Mouse (Mus musculus) hindbrain, embryonic 12.5 days (tissue): ENCODE data around the gene Stx7. TPM values are rescaled to one million over a fixed set of nuclear protein-coding genes. Genes with fewer than 3 reads are reported as not detected.

ENCODE experiments used
- ATAC-seq: fragments of 200-750 bp; cut with Nextera tagmentation; 2 replicates; pipeline ENCODE4 v1.8.0; 2017; ENCODE audit warnings: moderate TSS enrichment; ENCODE audit not compliant: low FRiP score
- H3K27ac ChIP-seq: fragments of 300-500 bp; sonication (generic); 2 replicates; pipeline ENCODE4 v1.5.1; 2016; ENCODE audit warnings: mild to moderate bottlenecking
- H3K27me3 ChIP-seq: fragments of 300-500 bp; sonication (generic); 2 replicates; pipeline ENCODE4 v1.6.1; 2016; ENCODE audit warnings: mild to moderate bottlenecking
- H3K36me3 ChIP-seq: fragments of 300-500 bp; sonication (generic); 2 replicates; pipeline ENCODE4 v1.6.1; 2016; ENCODE audit warnings: mild to moderate bottlenecking
- H3K4me1 ChIP-seq: fragments of 300-500 bp; sonication (generic); 2 replicates; pipeline ENCODE4 v1.6.1; 2016
- H3K4me2 ChIP-seq: fragments of 300-500 bp; sonication (generic); replicated peaks from 2 replicates; pipeline ENCODE4 v1.6.1; 2016; ENCODE audit warnings: mild to moderate bottlenecking
- H3K4me3 ChIP-seq: fragments of 300-500 bp; sonication (generic); 2 replicates; pipeline ENCODE4 v1.5.1; 2016; ENCODE audit warnings: mild to moderate bottlenecking
- H3K9ac ChIP-seq: fragments of 300-500 bp; sonication (generic); 2 replicates; pipeline ENCODE4 v1.6.1; 2016; ENCODE audit warnings: mild to moderate bottlenecking, moderate library complexity
- H3K9me3 ChIP-seq: fragments of 300-500 bp; sonication (generic); replicated peaks from 2 replicates; pipeline ENCODE4 v1.6.1; 2016; ENCODE audit warnings: mild to moderate bottlenecking
- WGBS: fragments of 180-500 bp; shearing (Covaris S2); methylation state at CpG from one replicate; pipeline ENCODE4 v1.1.7; 2016; 5-methylcytosine and 5-hydroxymethylcytosine counted together
- polyA plus RNA-seq: library from polyadenylated mRNA; unstranded; fragments of >200 nt; fragmentation: Nextera tagmentation; extraction: Ambion mirVana; gene quantifications from 2 replicates; pipeline ENCODE4 v1.2.1, GENCODE M21; 2016

The Stx7 gene
- polyA plus RNA-seq, 1 experiment from 2014 or later, result 149 TPM

GRCm38 (mm10) chr10:24138623-24139261, 10.4 kb upstream of the Stx7 start:
- Histone ChIP-seq H3K27ac (no peak overlapping the region), H3K4me1 (no peaks in the 10 kb centered on the region), H3K4me3 (no peak overlapping the region), H3K4me2 (no peak overlapping the region), H3K9ac (no peak overlapping the region), H3K27me3 (no peaks in the 10 kb centered on the region), H3K36me3 (no peaks in the 10 kb centered on the region), H3K9me3 (no peaks in the 10 kb centered on the region)
- WGBS, result 88% methylated on average over 2 of the region's 2 CpGs
- ATAC-seq, result no peak

GRCm38 (mm10) chr10:24142735-24143134, 6.4 kb upstream of the Stx7 start:
- no peak for ATAC-seq
- Histone ChIP-seq H3K27ac (no peak overlapping the region), H3K4me2 (no peak overlapping the region), H3K9me3 (no peaks in the 10 kb centered on the region), H3K4me3 (no peak overlapping the region), H3K4me1 (no peaks in the 10 kb centered on the region), H3K36me3 (no peaks in the 10 kb centered on the region), H3K9ac (no peak overlapping the region), H3K27me3 (no peaks in the 10 kb centered on the region)
- 89% methylated on average over 3 of the region's 3 CpGs for WGBS

GRCm38 (mm10) chr10:24150086-24150485, 984 bp downstream of the Stx7 start:
- H3K36me3 ChIP-seq, result peaks cover 5% of the 10 kb centered on the region; the same call in 1 of the 2 replicates
- no peaks in the 10 kb centered on the region for H3K27me3 ChIP-seq
- H3K9ac ChIP-seq, result peak overlapping the region; percentile 45; the same call in 1 of the 2 replicates
- H3K4me3 ChIP-seq, result peak overlapping the region; percentile 84
- WGBS, result 48% methylated on average over 7 of the region's 7 CpGs
- no peak for ATAC-seq
- H3K4me1 ChIP-seq, result peaks cover 11% of the 10 kb centered on the region
- H3K4me2 ChIP-seq, result peak overlapping the region; percentile 58
- H3K27ac ChIP-seq, result no peak overlapping the region
- H3K9me3 ChIP-seq, result no peaks in the 10 kb centered on the region

GRCm38 (mm10) chr10:24158470-24159254, 9.6 kb downstream of the Stx7 start:
- no peak overlapping the region for H3K4me2 ChIP-seq
- no peak overlapping the region for H3K27ac ChIP-seq
- H3K9me3 ChIP-seq, result no peaks in the 10 kb centered on the region; the same call in 1 of the 2 replicates
- WGBS, result 95% methylated on average over 12 of the region's 12 CpGs
- H3K4me1 ChIP-seq, result no peaks in the 10 kb centered on the region
- no peak for ATAC-seq
- H3K4me3 ChIP-seq, result no peak overlapping the region
- no peak overlapping the region for H3K9ac ChIP-seq
- no peaks in the 10 kb centered on the region for H3K27me3 ChIP-seq
- H3K36me3 ChIP-seq, result peaks cover 45% of the 10 kb centered on the region

- Histone ChIP-seq H3K4me1 (peaks cover 6% of the 10 kb centered on the region), H3K27me3 (no peaks in the 10 kb centered on the region), H3K9me3 (no peaks in the 10 kb centered on the region; the same call in 1 of the 2 replicates), H3K9ac (no peak overlapping the region), H3K27ac (no peak overlapping the region), H3K4me3 (no peak overlapping the region), H3K4me2 (no peak overlapping the region), H3K36me3 (peaks cover 45% of the 10 kb centered on the region)
- no peak for ATAC-seq
- WGBS, result 69% methylated on average over 5 of the region's 5 CpGs
Observed at GRCm38 (mm10) chr10:24159575-24159974, 10.5 kb downstream of the Stx7 start.

GRCm38 (mm10) chr10:24160349-24160748, 11.2 kb downstream of the Stx7 start:
- ATAC-seq, result no peak
- H3K4me3 ChIP-seq, result no peak overlapping the region
- 92% methylated on average over 7 of the region's 7 CpGs for WGBS

GRCm38 (mm10) chr10:24164137-24164908, 15.2 kb downstream of the Stx7 start:
- Histone ChIP-seq H3K27me3 (no peaks in the 10 kb centered on the region), H3K9me3 (no peaks in the 10 kb centered on the region; the same call in 1 of the 2 replicates), H3K36me3 (0 out of 2 replicates have a peak, but pooled peaks cover 7% of the 10 kb centered on the region), H3K9ac (no peak overlapping the region), H3K27ac (no peak overlapping the region), H3K4me3 (no peak overlapping the region), H3K4me1 (peaks cover 19% of the 10 kb centered on the region), H3K4me2 (no peak overlapping the region)
- 30% methylated on average over 11 of the region's 11 CpGs for WGBS
- peak; percentile 46; the same call in 1 of the 2 replicates for ATAC-seq

More at GRCm38 (mm10) chr10:24160349-24160748, 11.2 kb downstream of the Stx7 start:
- no peak overlapping the region for H3K4me2 ChIP-seq
- H3K27ac ChIP-seq, result no peak overlapping the region
- H3K36me3 ChIP-seq, result peaks cover 42% of the 10 kb centered on the region
- H3K27me3 ChIP-seq, result no peaks in the 10 kb centered on the region
- peaks cover 11% of the 10 kb centered on the region for H3K4me1 ChIP-seq
- H3K9me3 ChIP-seq, result no peaks in the 10 kb centered on the region; the same call in 1 of the 2 replicates
- no peak overlapping the region for H3K9ac ChIP-seq

GRCm38 (mm10) chr10:24164909-24165304, 15.8 kb downstream of the Stx7 start:
- WGBS, result 42% methylated on average over 6 of the region's 6 CpGs
- Histone ChIP-seq H3K9me3 (no peaks in the 10 kb centered on the region), H3K9ac (no peak overlapping the region), H3K27ac (no peak overlapping the region), H3K4me2 (no peak overlapping the region), H3K27me3 (no peaks in the 10 kb centered on the region), H3K4me1 (peaks cover 19% of the 10 kb centered on the region), H3K4me3 (no peak overlapping the region), H3K36me3 (0 out of 2 replicates have a peak, but pooled peaks cover 2% of the 10 kb centered on the region)
- peak; percentile 41; the same call in 1 of the 2 replicates for ATAC-seq

- H3K4me1 ChIP-seq, result peaks cover 19% of the 10 kb centered on the region
- no peak overlapping the region for H3K9ac ChIP-seq
- H3K4me2 ChIP-seq, result no peak overlapping the region
- H3K9me3 ChIP-seq, result no peaks in the 10 kb centered on the region
- no peak for ATAC-seq
- 0 out of 2 replicates have a peak, but pooled peaks cover 2% of the 10 kb centered on the region for H3K36me3 ChIP-seq
- H3K27ac ChIP-seq, result no peak overlapping the region
- no peaks in the 10 kb centered on the region for H3K27me3 ChIP-seq
- H3K4me3 ChIP-seq, result no peak overlapping the region
- 73% methylated on average over 1 of the region's 1 CpGs for WGBS
Observed at GRCm38 (mm10) chr10:24165526-24166055, 16.5 kb downstream of the Stx7 start.

- Histone ChIP-seq H3K9ac (no peak overlapping the region), H3K4me1 (peaks cover 19% of the 10 kb centered on the region), H3K4me2 (no peak overlapping the region), H3K4me3 (no peak overlapping the region), H3K9me3 (no peaks in the 10 kb centered on the region), H3K27ac (no peak overlapping the region), H3K36me3 (no peaks in the 10 kb centered on the region), H3K27me3 (no peaks in the 10 kb centered on the region)
- 90% methylated on average over 11 of the region's 11 CpGs for WGBS
- ATAC-seq, result no peak
Observed at GRCm38 (mm10) chr10:24167978-24168583, 19.0 kb downstream of the Stx7 start.

- ATAC-seq, result no peak
- Histone ChIP-seq H3K27ac (no peak overlapping the region), H3K36me3 (no peaks in the 10 kb centered on the region), H3K27me3 (no peaks in the 10 kb centered on the region), H3K4me1 (peaks cover 19% of the 10 kb centered on the region), H3K9ac (no peak overlapping the region), H3K4me3 (no peak overlapping the region), H3K9me3 (no peaks in the 10 kb centered on the region), H3K4me2 (no peak overlapping the region)
- WGBS, result 96% methylated on average over 1 of the region's 1 CpGs
Observed at GRCm38 (mm10) chr10:24168854-24169253, 19.8 kb downstream of the Stx7 start.
